Mouse (Mus musculus): Measurements from ENCODE around the gene Mgat3. TPM values are rescaled to one million over a fixed set of nuclear protein-coding genes. Genes with fewer than 3 reads are reported as not detected.
A peak's percentile ranks its signal among the peaks of the same experiment; 100 is the strongest.

Gene Mgat3
- polyA plus RNA-seq, 1 experiment from 2014 or later, result 8.6 TPM

GRCm38 (mm10) chr15:80260677-80261076, 87.2 kb downstream of the Mgat3 start:
- Histone ChIP-seq H3K36me3 (peaks cover 61% of the 10 kb centered on the region), H3K4me3 (no peak overlapping the region), H3K27me3 (ENCODE audit: insufficient read depth, poor library complexity, severe bottlenecking) (no peaks in the 10 kb centered on the region), H3K27ac (no peak overlapping the region), H3K4me1 (replicated peaks) (peaks cover 64% of the 10 kb centered on the region), H3K9me3 (no peaks in the 10 kb centered on the region)
- DNase-seq (ENCODE audit: low spot score), result peak; percentile 87
- WGBS, result 15% methylated on average over 3 of the region's 3 CpGs

- Histone ChIP-seq H3K4me3 (no peak overlapping the region), H3K36me3 (peaks cover 58% of the 10 kb centered on the region), H3K9me3 (no peaks in the 10 kb centered on the region), H3K27me3 (ENCODE audit: insufficient read depth, poor library complexity, severe bottlenecking) (no peaks in the 10 kb centered on the region), H3K4me1 (replicated peaks) (peaks cover 64% of the 10 kb centered on the region), H3K27ac (no peak overlapping the region)
- DNase-seq (ENCODE audit: low spot score), result no peak
- 86% methylated on average over 7 of the region's 7 CpGs for WGBS
Measured at GRCm38 (mm10) chr15:80261100-80261499, 87.6 kb downstream of the Mgat3 start.

GRCm38 (mm10) chr15:80263610-80264575, 90.4 kb downstream of the Mgat3 start, which contains the start of gene Rps19bp1:
Rps19bp1 (minus strand) TSS chr15:80264315.
- 2% methylated on average over 66 of the region's 66 CpGs for WGBS
- peak within 1 kb of the TSS; percentile 85 for H3K27ac ChIP-seq
- H3K4me1 ChIP-seq (replicated peaks), result peaks cover 37% of the 10 kb centered on the region
- DNase-seq (ENCODE audit: low spot score), result peak; percentile 95
- H3K9me3 ChIP-seq, result no peaks in the 10 kb centered on the region
- peaks cover 30% of the 10 kb centered on the region for H3K36me3 ChIP-seq
- H3K4me3 ChIP-seq, result peak within 1 kb of the TSS; percentile 81
- no peaks in the 10 kb centered on the region for H3K27me3 ChIP-seq (ENCODE audit: insufficient read depth, poor library complexity, severe bottlenecking)

Other genes starting within 250 kb of the Mgat3 start
- gene Cbx7, start 202.6 kb upstream of the Mgat3 start, polyA plus RNA-seq (2016; fragmentation: Nextera tagmentation; extraction: Ambion mirVana), result 2.4 and 2.9 TPM in 2 replicates
- gene Pdgfb, start 158.7 kb upstream of the Mgat3 start, polyA plus RNA-seq (2016; fragmentation: Nextera tagmentation; extraction: Ambion mirVana), result 1.6 and 1.8 TPM in 2 replicates
- gene Syngr1, start 82.4 kb upstream of the Mgat3 start, polyA plus RNA-seq (2016; fragmentation: Nextera tagmentation; extraction: Ambion mirVana), result 7.6 and 7.7 TPM in 2 replicates
- gene Rpl3, start 81.9 kb upstream of the Mgat3 start, polyA plus RNA-seq (2016; fragmentation: Nextera tagmentation; extraction: Ambion mirVana), result 806 and 957 TPM in 2 replicates
- 41.3 and 42.8 TPM in 2 replicates for gene Tab1, start 40.6 kb upstream of the Mgat3 start, polyA plus RNA-seq (2016; fragmentation: Nextera tagmentation; extraction: Ambion mirVana)
- gene Mief1, start 60.3 kb downstream of the Mgat3 start, polyA plus RNA-seq (2016; fragmentation: Nextera tagmentation; extraction: Ambion mirVana), result 38.6 and 39.3 TPM in 2 replicates
- gene AC140267.1, start 62.1 kb downstream of the Mgat3 start, polyA plus RNA-seq (2016; fragmentation: Nextera tagmentation; extraction: Ambion mirVana), result not detected in 2 replicates
- 111 TPM in 2 replicates for gene Atf4, start 81.5 kb downstream of the Mgat3 start, polyA plus RNA-seq (2016; fragmentation: Nextera tagmentation; extraction: Ambion mirVana)
- 67.4 TPM in 2 replicates for gene Rps19bp1, start 90.6 kb downstream of the Mgat3 start, polyA plus RNA-seq (2016; fragmentation: Nextera tagmentation; extraction: Ambion mirVana)
- gene Cacna1i, start 113.5 kb downstream of the Mgat3 start, polyA plus RNA-seq (2016; fragmentation: Nextera tagmentation; extraction: Ambion mirVana), result 0.01 and 0.04 TPM in 2 replicates